Mouse (Mus musculus): ENCODE data around the gene Dnah9.

DNA sequence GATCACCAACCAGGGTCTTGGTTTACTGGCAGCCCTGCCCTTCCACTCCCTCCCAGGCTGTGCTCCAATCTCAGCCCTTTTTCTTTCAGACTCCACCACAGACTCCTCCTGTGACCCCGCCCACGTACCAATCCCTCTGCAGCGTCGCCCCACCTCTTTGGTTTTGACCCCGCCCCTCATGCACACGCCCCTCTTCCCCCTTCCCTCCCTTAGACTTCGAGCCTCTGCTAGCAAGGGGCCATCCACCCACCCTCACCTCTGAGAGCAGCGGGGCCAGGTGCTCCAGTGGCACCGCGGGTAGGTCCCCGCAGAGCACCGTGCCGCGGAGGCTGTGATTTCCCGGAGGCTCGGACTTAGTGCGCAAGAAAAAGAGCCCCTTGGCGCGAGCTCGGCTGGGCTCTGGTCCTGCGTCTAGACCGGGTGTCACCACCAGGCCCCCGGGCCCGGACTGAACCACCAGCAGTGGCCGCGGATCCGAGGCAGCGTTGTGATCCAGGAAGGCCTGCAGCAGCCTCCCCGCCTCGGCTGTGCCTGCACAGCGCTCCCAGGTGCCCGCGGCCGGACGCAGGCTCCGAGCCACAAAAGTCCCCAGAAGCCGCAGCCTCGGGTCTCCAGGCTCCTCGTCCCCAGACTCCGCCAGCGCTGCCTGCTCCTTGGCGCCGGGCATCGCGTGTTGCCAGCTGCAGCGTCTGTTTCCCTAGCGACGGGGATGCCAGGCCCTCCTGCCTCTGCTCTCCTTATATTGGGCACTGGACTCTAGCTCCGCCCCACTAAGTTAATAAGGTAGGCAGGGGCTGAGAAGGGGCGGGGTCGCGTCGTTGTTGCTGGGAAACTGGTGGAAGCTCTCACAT lies at the start of gene Dnah9:
- TF ChIP-seq CTCF (IDR thresholded peaks at IDR 0.05; ENCODE audit: borderline replicate concordance, extremely low read depth, insufficient read depth, insufficient read length), result no peak
- no peak for TF ChIP-seq POLR2A (IDR thresholded peaks at IDR 0.05; ENCODE audit: borderline replicate concordance, extremely low read depth, insufficient read depth, insufficient read length, poor library complexity, severe bottlenecking)
